Mouse (Mus musculus) forebrain, postnatal 0 days (tissue): ENCODE results near the gene Sgms1. TPM values are rescaled to one million over a fixed set of nuclear protein-coding genes. Genes with fewer than 3 reads are reported as not detected.

Experiments
- ATAC-seq: fragments of 200-750 bp; cut with Nextera tagmentation; 2 replicates; pipeline ENCODE4 v1.8.0; 2017; ENCODE audit warnings: mild to moderate bottlenecking, moderate library complexity
- DNase-seq: peaks from one replicate; pipeline ENCODE4 v3.0.0-alpha.2; 2015
- H3K27ac ChIP-seq: fragments of 300-500 bp; sonication (generic); 2 replicates; pipeline ENCODE4 v1.5.1; 2014; ENCODE audit warnings: low read depth, mild to moderate bottlenecking, antibody characterized with exemption, low read length, moderate library complexity, mixed read lengths
- H3K27me3 ChIP-seq: fragments of 300-500 bp; sonication (generic); 2 replicates; pipeline ENCODE4 v1.6.1; 2014; ENCODE audit warnings: mild to moderate bottlenecking, low read length, mixed read lengths; ENCODE audit not compliant: insufficient read depth
- H3K36me3 ChIP-seq: fragments of 300-500 bp; sonication (generic); 2 replicates; pipeline ENCODE4 v1.6.1; 2014; ENCODE audit warnings: mild to moderate bottlenecking, moderate library complexity; ENCODE audit not compliant: insufficient read depth
- H3K4me1 ChIP-seq: fragments of 300-500 bp; sonication (generic); 2 replicates; pipeline ENCODE4 v1.6.1; 2014; ENCODE audit warnings: antibody characterized with exemption; ENCODE audit not compliant: insufficient read depth
- H3K4me2 ChIP-seq: fragments of 300-500 bp; sonication (generic); 2 replicates; pipeline ENCODE4 v1.6.1; 2014; ENCODE audit warnings: low read depth, mild to moderate bottlenecking, moderate library complexity
- H3K4me3 ChIP-seq: fragments of 300-500 bp; sonication (generic); 2 replicates; pipeline ENCODE4 v1.5.1; 2014; ENCODE audit warnings: low read depth, low read length, mixed read lengths
- H3K9ac ChIP-seq: fragments of 300-500 bp; sonication (generic); 2 replicates; pipeline ENCODE4 v1.6.1; 2014; ENCODE audit warnings: mild to moderate bottlenecking
- H3K9me3 ChIP-seq: fragments of 300-500 bp; sonication (generic); 2 replicates; pipeline ENCODE4 v1.6.1; 2016; ENCODE audit warnings: low read length
- CTCF ChIP-seq: sonication (generic); IDR thresholded peaks from 2 replicates; pipeline ENCODE4 v1.5.1; 2016; ENCODE audit warnings: antibody characterized with exemption, control low read depth, low read depth
- WGBS: fragments of 180-500 bp; shearing (Covaris S2); extraction: QIAGEN DNeasy Blood & Tissue Kit; methylation state at CpG from one replicate; pipeline ENCODE4 v1.1.7; 2014; 5-methylcytosine and 5-hydroxymethylcytosine counted together
- polyA plus RNA-seq: library from polyadenylated mRNA; unstranded; fragments of >200 nt; fragmentation: Nextera tagmentation; extraction: Ambion mirVana; gene quantifications from 2 replicates; pipeline ENCODE4 v1.2.1, GENCODE M21; 2015
- total RNA-seq: library from RNA; depleted of rRNA; stranded (reverse); fragments of >200 nt; gene quantifications from 2 replicates; pipeline ENCODE4 v1.2.3, GENCODE M21; 2014

Sgms1 gene
- total and polyA plus RNA-seq, 2 experiments from 2014 or later, result 17.0 to 27.2 TPM

DNA sequence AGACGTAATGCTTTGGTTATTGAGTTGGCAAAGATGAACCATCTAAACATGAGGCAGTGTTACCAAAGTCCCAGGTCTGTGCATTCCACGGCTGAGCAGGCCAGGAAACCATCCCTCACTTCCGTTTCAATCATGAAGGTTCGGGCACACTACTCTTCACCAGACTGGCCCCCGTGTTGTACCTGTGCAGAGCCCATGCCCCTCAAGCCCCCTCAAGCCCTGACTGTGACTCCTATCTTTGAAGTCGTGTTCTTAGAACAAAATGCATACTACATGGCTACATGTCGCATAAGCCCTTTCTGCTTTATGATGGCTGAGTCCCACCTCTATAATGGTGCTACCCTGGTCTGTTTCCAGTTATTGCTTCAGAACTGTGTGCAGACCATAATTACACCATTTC, 217.5 kb downstream of the Sgms1 start:
- no peaks in the 10 kb centered on the region for H3K4me1 ChIP-seq
- no peaks in the 10 kb centered on the region for H3K27me3 ChIP-seq
- WGBS, result 94% methylated on average over 7 of the region's 7 CpGs
- DNase-seq (no peak), ATAC-seq (no peak)
- H3K27ac ChIP-seq, result no peak overlapping the region
- no peaks in the 10 kb centered on the region for H3K36me3 ChIP-seq
- H3K4me2 ChIP-seq, result no peak overlapping the region
- no peak overlapping the region for H3K4me3 ChIP-seq
- no peak for TF ChIP-seq CTCF
- H3K9ac ChIP-seq, result no peak overlapping the region
- H3K9me3 ChIP-seq, result no peaks in the 10 kb centered on the region

DNA sequence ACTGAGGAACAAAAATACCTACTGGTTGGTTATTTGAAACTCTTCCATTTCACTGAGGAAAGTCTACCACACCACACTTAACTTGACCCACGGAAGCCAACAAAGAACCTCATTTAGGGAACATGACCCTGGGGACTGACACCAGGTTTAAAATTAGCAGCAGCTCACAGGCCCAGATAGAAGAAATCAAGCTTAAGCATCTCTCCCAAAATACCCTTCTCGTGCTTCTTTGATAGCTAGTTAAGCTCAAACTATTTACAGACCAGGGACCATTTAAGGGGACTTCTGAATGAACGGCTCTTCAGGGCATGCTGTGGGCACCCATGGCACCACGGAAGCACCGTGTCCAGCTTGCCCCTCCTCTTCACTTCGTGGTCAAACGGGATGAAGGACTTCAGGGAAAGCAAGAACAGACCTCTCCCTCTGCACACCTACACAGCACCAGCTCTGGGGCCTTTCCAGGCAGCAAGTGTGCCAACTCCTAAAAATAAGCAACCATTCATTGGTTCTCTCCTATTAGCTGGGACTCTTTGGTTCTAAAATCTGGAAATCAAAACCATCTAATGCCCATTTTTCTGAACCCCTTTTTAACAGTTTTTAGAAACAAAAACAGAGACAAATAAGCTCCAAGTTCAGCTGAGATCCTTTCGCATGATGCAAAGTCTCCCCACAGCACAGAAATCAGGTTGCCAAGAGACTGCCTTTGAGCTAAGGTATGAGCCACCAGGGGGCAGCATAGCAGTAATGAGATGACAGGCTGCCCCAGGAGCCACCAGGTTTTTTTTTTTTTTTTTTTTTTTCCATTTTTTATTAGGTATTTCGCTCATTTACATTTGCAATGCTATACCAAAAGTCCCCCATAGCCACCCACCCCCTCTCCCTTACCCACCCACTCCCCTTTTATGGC, 219.6 kb downstream of the Sgms1 start:
- TF ChIP-seq CTCF, result peak; percentile 59
- 70% methylated on average over 9 of the region's 9 CpGs for WGBS
- Histone ChIP-seq H3K27ac (no peak overlapping the region), H3K9ac (no peak overlapping the region), H3K4me1 (no peaks in the 10 kb centered on the region), H3K27me3 (no peaks in the 10 kb centered on the region), H3K4me2 (no peak overlapping the region), H3K4me3 (no peak overlapping the region), H3K9me3 (no peaks in the 10 kb centered on the region), H3K36me3 (no peaks in the 10 kb centered on the region)
- ATAC-seq, result no peak; the same call in 1 of the 2 replicates
- DNase-seq, result peak; percentile 73

- no peak for DNase-seq
- ATAC-seq, result no peak
- Histone ChIP-seq H3K4me2 (no peak overlapping the region), H3K4me3 (no peak overlapping the region), H3K27ac (no peak overlapping the region), H3K9ac (no peak overlapping the region), H3K4me1 (no peaks in the 10 kb centered on the region), H3K27me3 (no peaks in the 10 kb centered on the region), H3K9me3 (no peaks in the 10 kb centered on the region), H3K36me3 (no peaks in the 10 kb centered on the region)
- TF ChIP-seq CTCF, result no peak
- 86% methylated on average over 9 of the region's 9 CpGs for WGBS
Measured at GRCm38 (mm10) chr19:32168031-32168430, 221.5 kb downstream of the Sgms1 start.

DNA sequence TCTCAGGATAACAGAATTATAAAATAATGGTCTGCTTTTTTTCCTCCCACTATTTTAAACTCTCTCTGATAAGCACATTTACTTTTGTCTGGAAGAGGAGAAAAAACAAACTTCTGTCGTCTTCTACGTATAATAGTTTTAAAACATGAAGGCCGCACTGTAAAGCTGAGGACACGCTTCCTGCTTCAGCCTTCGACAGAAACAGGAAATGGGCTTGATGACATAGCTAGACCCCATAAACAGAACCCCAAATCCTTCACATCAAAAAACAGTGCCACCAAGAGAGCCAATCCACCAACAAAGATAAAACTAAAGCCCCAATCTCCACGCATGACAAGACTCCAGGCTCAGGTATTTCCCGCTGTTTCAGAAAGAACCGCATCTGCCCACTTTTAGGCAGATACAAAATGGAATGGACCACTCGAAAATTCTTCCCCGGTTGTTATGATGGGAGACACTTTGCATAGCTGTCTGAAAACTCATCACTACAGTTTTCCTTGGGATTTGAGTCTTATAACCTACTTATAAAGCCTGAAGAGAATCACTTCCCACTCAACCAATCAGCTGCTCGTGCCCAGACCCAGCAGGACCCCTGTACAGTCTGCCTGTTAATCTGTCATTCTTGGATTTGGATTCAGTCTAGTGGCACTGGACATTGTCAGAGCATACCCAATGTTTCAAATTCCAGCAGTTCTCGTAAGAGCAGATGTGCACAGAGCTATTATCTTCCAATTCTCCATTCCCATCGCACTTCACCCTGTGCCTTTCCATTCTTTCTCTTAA, 222.5 kb downstream of the Sgms1 start:
- Histone ChIP-seq H3K36me3 (no peaks in the 10 kb centered on the region), H3K27ac (no peak overlapping the region), H3K9me3 (no peaks in the 10 kb centered on the region), H3K27me3 (no peaks in the 10 kb centered on the region), H3K9ac (no peak overlapping the region), H3K4me3 (no peak overlapping the region), H3K4me2 (no peak overlapping the region), H3K4me1 (no peaks in the 10 kb centered on the region)
- WGBS, result 93% methylated on average over 13 of the region's 13 CpGs
- DNase-seq (no peak), ATAC-seq (no peak)
- TF ChIP-seq CTCF, result no peak

DNA sequence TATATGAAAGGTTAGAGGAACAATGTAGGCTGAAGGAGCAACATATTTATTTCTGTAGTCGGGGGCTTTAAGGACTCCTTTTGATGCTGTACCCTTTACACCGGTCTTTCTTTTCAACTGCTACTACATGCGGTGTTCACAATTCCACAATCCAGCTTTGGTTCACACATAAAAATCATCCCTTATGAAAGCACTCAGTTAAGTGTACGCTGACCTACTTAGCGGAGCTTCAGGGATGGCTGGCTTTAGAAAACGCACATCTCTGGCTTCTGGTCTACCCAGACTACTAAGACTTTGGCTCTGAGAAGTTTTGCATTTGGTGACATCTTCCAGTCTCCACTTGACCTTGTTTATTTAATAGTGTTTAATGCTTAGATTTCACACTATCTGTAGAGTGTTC, 223.8 kb downstream of the Sgms1 start:
- H3K27ac ChIP-seq, result no peak overlapping the region
- no peak overlapping the region for H3K4me2 ChIP-seq
- TF ChIP-seq CTCF, result no peak
- H3K4me3 ChIP-seq, result no peak overlapping the region
- no peaks in the 10 kb centered on the region for H3K4me1 ChIP-seq
- no peaks in the 10 kb centered on the region for H3K9me3 ChIP-seq
- no peak for DNase-seq
- ATAC-seq, result no peak; the same call in 1 of the 2 replicates
- 74% methylated on average over 6 of the region's 6 CpGs for WGBS
- H3K36me3 ChIP-seq, result no peaks in the 10 kb centered on the region
- H3K27me3 ChIP-seq, result no peaks in the 10 kb centered on the region
- no peak overlapping the region for H3K9ac ChIP-seq

GRCm38 (mm10) chr19:32164128-32164527, 225.4 kb downstream of the Sgms1 start:
- no peaks in the 10 kb centered on the region for H3K9me3 ChIP-seq
- TF ChIP-seq CTCF, result no peak
- WGBS, result 96% methylated on average over 4 of the region's 4 CpGs
- no peak for DNase-seq
- H3K4me1 ChIP-seq, result no peaks in the 10 kb centered on the region
- H3K4me2 ChIP-seq, result no peak overlapping the region
- peaks cover 7% of the 10 kb centered on the region; the same call in 1 of the 2 replicates for H3K36me3 ChIP-seq
- no peak for ATAC-seq
- no peak overlapping the region for H3K4me3 ChIP-seq
- no peak overlapping the region for H3K9ac ChIP-seq
- H3K27me3 ChIP-seq, result no peaks in the 10 kb centered on the region
- H3K27ac ChIP-seq, result no peak overlapping the region

- TF ChIP-seq CTCF, result no peak
- H3K27ac ChIP-seq, result no peak overlapping the region
- peaks cover 7% of the 10 kb centered on the region; the same call in 1 of the 2 replicates for H3K36me3 ChIP-seq
- no peak overlapping the region for H3K4me2 ChIP-seq
- no peak for ATAC-seq
- no peaks in the 10 kb centered on the region for H3K4me1 ChIP-seq
- no peak overlapping the region for H3K4me3 ChIP-seq
- no peak overlapping the region for H3K9ac ChIP-seq
- 95% methylated on average over 7 of the region's 7 CpGs for WGBS
- H3K27me3 ChIP-seq, result no peaks in the 10 kb centered on the region
- H3K9me3 ChIP-seq, result no peaks in the 10 kb centered on the region
- DNase-seq, result no peak
Measured at GRCm38 (mm10) chr19:32159944-32160343, 229.6 kb downstream of the Sgms1 start.
